Mouse (Mus musculus): ENCODE results near the gene Mgst3.

DNA sequence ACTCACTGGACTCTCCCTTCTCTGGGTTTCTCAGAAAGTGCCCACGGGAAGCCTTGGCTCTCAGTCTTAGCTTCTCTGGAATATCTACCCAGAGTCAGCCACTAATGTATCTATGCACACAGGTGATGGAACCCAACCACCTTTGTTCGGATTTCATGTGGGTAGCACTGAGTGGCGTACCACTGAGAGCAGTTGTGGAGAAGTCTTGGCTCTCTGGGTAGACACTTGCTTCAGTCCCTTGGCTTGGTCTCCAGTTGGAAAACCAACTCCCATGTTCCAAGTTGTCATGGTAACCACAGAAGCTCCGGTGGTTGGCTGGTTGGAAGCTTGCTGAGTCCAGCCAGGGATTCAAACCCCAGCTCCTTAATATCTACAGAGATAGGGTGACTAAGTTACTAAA, 16.0 kb upstream of the Mgst3 start:
- no peak for TF ChIP-seq GATA1 (IDR thresholded peaks at IDR 0.05; ENCODE audit: borderline replicate concordance, low read length)
- TF ChIP-seq CTCF (IDR thresholded peaks at IDR 0.05; ENCODE audit: low read depth, low read length), result no peak
- no peak for TF ChIP-seq TAL1 (conservative IDR thresholded peaks at IDR 0.05; ENCODE audit: low read depth, low read length)

All from G1E (cell line).